Mouse (Mus musculus): ENCODE measurements around the gene Hs2st1. TPM values are rescaled to one million over a fixed set of nuclear protein-coding genes. Genes with fewer than 3 reads are reported as not detected.

Gene Hs2st1
- total and polyA plus RNA-seq, 3 experiments: 13.6 to 16.1 TPM; not detected in 1

- no peak overlapping the region for H3K9ac ChIP-seq (ENCODE audit: control insufficient read depth, low read depth, low read length, poor library complexity, severe bottlenecking)
- TF ChIP-seq ZNF384 (IDR thresholded peaks at IDR 0.05; ENCODE audit: low read depth, low read length) (no peak), ELF1 (IDR thresholded peaks at IDR 0.05; ENCODE audit: low read depth, low read length) (no peak), HCFC1 (IDR thresholded peaks at IDR 0.05; ENCODE audit: low read depth, low read length) (no peak), MXI1 (IDR thresholded peaks at IDR 0.05; ENCODE audit: low read depth, low read length) (no peak), ZKSCAN1 (IDR thresholded peaks at IDR 0.05; ENCODE audit: low read depth, low read length) (no peak), NRF1 (IDR thresholded peaks at IDR 0.05; ENCODE audit: insufficient read depth, low read depth, low read length, poor library complexity, severe bottlenecking) (no peak), POLR2A (IDR thresholded peaks at IDR 0.05; ENCODE audit: control insufficient read depth in 1 of 2, insufficient read depth in 1 of 2, low read depth in 1 of 2, low read length in 2 of 2, poor library complexity in 1 of 2) (no peak), CHD1 (IDR thresholded peaks at IDR 0.05; ENCODE audit: low read depth, low read length) (no peak), MAZ (IDR thresholded peaks at IDR 0.05; ENCODE audit: low read depth, low read length) (no peak), TAL1 (IDR thresholded peaks at IDR 0.05; ENCODE audit: low read length) (no peak), NELFE (IDR thresholded peaks at IDR 0.05; ENCODE audit: low read depth, low read length) (no peak), CTCF (IDR thresholded peaks at IDR 0.05 in 2 of 3, conservative IDR thresholded peaks at IDR 0.05 in 1 of 3; ENCODE audit: control insufficient read depth in 1 of 3, insufficient read depth in 1 of 3, low read depth in 2 of 3, low read length in 3 of 3, poor library complexity in 1 of 3, severe bottlenecking in 1 of 3) (no peak)
- H3K36me3 ChIP-seq (ENCODE audit: control insufficient read depth in 1 of 2, insufficient read depth in 2 of 2, low read length in 2 of 2): peaks cover 20 to 34% of the 10 kb centered on the region in 2 experiments
- H3K4me1 ChIP-seq (ENCODE audit: control insufficient read depth in 1 of 2, insufficient read depth in 2 of 2, low read length in 2 of 2): peaks cover 9 to 10% of the 10 kb centered on the region in 2 experiments
- H3K79me2 ChIP-seq (ENCODE audit: control insufficient read depth, insufficient read depth, low read length, poor library complexity): peaks cover 11% of the 10 kb centered on the region
- no peak for DNase-seq (ENCODE audit: low read depth, low spot score)
- H3K4me3 ChIP-seq (ENCODE audit: control insufficient read depth in 1 of 2, insufficient read depth in 1 of 2, low read depth in 2 of 2, low read length in 2 of 2): no peak overlapping the region
- no peaks in the 10 kb centered on the region for H3K27me3 ChIP-seq (ENCODE audit: control insufficient read depth in 1 of 2, insufficient read depth in 2 of 2, low read length in 2 of 2)
- no peaks in the 10 kb centered on the region for H3K9me3 ChIP-seq (replicated peaks; ENCODE audit: insufficient read depth, low read length)
- H3K27ac ChIP-seq (ENCODE audit: control insufficient read depth, low read depth, low read length): no peak overlapping the region
These were observed 15.0 kb upstream of the Hs2st1 start for GRCm38 (mm10) chr3:144584789-144585553.

GRCm38 (mm10) chr3:144583789-144584188, 13.8 kb upstream of the Hs2st1 start:
- Histone ChIP-seq H3K4me1 (ENCODE audit: control insufficient read depth in 1 of 2, insufficient read depth in 2 of 2, low read length in 2 of 2) (peaks cover 9 to 10% of the 10 kb centered on the region in 2 experiments), H3K9me3 (replicated peaks; ENCODE audit: insufficient read depth, low read length) (no peaks in the 10 kb centered on the region), H3K27ac (ENCODE audit: control insufficient read depth, low read depth, low read length) (no peak overlapping the region), H3K79me2 (ENCODE audit: control insufficient read depth, insufficient read depth, low read length, poor library complexity) (peaks cover 16% of the 10 kb centered on the region), H3K36me3 (ENCODE audit: control insufficient read depth in 1 of 2, insufficient read depth in 2 of 2, low read length in 2 of 2) (peaks cover 25 to 42% of the 10 kb centered on the region in 2 experiments), H3K9ac (ENCODE audit: control insufficient read depth, low read depth, low read length, poor library complexity, severe bottlenecking) (no peak overlapping the region), H3K4me3 (ENCODE audit: control insufficient read depth in 1 of 2, insufficient read depth in 1 of 2, low read depth in 2 of 2, low read length in 2 of 2) (no peak overlapping the region), H3K27me3 (ENCODE audit: control insufficient read depth in 1 of 2, insufficient read depth in 2 of 2, low read length in 2 of 2) (no peaks in the 10 kb centered on the region)
- no peak for DNase-seq (ENCODE audit: low read depth, low spot score)
- no peak for TF ChIP-seq UBTF (IDR thresholded peaks at IDR 0.05; ENCODE audit: borderline replicate concordance, insufficient read depth, low read depth, low read length)
- TF ChIP-seq ZNF384 (IDR thresholded peaks at IDR 0.05; ENCODE audit: low read depth, low read length): no peak
- TF ChIP-seq ELF1 (IDR thresholded peaks at IDR 0.05; ENCODE audit: low read depth, low read length): no peak
- TF ChIP-seq USF1 (IDR thresholded peaks at IDR 0.05; ENCODE audit: low read depth, low read length): no peak
- TF ChIP-seq EP300 (IDR thresholded peaks at IDR 0.05; ENCODE audit: low read depth in 1 of 2, low read length in 2 of 2): no peak
- TF ChIP-seq ZC3H11A (IDR thresholded peaks at IDR 0.05; ENCODE audit: low read depth, low read length): no peak
- TF ChIP-seq MAX (IDR thresholded peaks at IDR 0.05; ENCODE audit: low read length): no peak

Measured in MEL (cell line).